Mouse (Mus musculus) G1E-ER4 (cell line): Measurements from ENCODE around the gene Sf3a3. TPM values are rescaled to one million over a fixed set of nuclear protein-coding genes. Genes with fewer than 3 reads are reported as not detected.

ENCODE experiments used
- GATA1 ChIP-seq: IDR thresholded peaks from one replicate; pipeline ENCODE4 v1.8.0; 2012; ENCODE audit warnings: low read length, inconsistent platforms
- polyA plus RNA-seq: library from polyadenylated mRNA; stranded (reverse); fragments of >175 nt; gene quantifications from 2 replicates; pipeline ENCODE4 v1.2.3, GENCODE M21; 2012

Gene Sf3a3
- polyA plus RNA-seq, result 56.8 and 79.8 TPM in 2 replicates

DNA sequence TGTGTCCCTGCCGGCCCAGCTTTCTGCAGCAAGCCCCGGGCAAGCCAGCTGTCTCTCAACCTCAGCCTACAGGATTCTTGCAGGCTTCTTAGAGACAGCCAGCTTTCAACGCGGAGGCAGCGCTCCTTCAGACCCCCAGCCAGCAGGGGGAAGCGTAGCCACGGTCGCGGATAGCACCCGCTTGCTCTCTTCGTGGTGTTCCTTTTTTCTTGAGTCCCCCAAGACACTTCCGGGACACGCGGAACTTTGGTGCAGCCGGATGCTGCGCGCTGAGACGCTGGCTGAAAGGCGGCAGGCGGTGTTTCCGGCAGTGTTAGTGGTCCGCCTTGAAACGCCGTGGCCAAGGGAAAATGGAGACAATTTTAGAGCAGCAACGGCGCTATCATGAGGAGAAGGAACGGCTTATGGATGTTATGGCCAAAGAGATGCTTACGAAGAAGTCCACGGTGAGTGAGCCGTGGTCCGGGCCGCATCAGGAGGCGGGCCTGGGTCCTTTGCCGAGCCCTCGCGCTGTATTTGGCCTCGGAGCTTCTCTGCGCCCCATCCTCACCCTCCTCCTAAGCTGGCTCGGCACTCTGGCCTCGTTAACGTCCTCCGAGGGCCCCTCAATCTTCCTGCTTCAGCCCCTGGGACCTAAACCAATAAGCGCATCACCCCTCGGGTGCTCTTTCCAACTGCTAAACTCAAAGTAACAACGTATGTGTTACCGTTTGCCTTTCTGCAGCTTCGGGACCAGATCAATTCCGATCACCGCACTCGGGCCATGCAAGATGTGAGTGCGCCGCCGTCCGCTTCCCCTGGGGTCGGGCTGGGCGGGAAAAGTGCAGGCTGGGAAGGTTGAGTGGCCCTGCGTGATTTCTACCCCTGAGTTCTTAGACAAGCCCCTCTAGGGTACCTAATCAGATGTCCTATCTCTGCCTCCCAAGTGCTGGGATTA, at the start of gene Sf3a3:
Gene Sf3a3, plus strand, starts transcription at position 232 of the 937 bp plus-strand sequence.
- TF ChIP-seq GATA1, result no peak

- TF ChIP-seq GATA1, result no peak
Observed at GRCm38 (mm10) chr4:124667476-124668033, 47.0 kb upstream of the Sf3a3 start.

DNA sequence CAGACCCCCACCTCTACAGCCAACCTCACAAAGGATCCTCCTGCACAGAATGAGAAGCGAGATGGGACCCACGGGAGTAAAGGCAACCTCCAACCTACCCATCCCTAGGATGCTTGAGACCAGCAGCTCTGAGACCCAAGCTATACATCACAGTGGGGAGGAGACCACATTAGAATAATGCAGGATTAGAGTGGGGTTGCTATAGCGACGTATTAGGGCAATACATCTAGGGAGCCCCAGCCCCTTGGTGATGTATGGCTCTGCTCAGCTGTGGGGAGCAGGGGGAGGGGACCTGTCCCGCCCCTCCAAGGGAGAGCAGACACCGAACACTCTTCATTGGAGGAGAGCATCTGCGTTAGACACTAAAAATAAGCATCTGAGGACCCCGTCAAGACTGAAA, 46.5 kb upstream of the Sf3a3 start:
- TF ChIP-seq GATA1, result no peak

DNA sequence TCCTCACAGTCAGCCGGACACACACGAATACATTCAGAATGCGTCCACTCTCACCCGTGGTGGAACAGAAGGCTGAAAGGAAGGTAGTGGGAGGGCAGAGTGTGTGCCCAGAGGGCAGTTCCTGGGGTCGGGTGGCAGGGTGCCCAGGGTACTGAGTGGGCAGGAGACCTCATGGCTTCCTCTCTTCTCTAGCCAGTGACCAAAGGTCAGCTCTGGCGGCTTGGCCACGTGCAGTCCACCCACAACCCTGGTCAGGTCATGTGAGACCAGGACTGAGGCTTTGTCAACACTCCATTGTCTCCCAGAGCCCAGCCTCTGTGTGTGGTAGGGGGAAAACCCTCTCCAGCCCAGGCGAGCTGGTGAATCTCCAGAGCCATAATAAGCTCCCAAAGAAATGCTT, 44.3 kb upstream of the Sf3a3 start:
- no peak for TF ChIP-seq GATA1

- TF ChIP-seq GATA1, result no peak
Observed at GRCm38 (mm10) chr4:124671583-124671982, 43.0 kb upstream of the Sf3a3 start.

GRCm38 (mm10) chr4:124672347-124673320, 41.9 kb upstream of the Sf3a3 start:
- no peak for TF ChIP-seq GATA1

DNA sequence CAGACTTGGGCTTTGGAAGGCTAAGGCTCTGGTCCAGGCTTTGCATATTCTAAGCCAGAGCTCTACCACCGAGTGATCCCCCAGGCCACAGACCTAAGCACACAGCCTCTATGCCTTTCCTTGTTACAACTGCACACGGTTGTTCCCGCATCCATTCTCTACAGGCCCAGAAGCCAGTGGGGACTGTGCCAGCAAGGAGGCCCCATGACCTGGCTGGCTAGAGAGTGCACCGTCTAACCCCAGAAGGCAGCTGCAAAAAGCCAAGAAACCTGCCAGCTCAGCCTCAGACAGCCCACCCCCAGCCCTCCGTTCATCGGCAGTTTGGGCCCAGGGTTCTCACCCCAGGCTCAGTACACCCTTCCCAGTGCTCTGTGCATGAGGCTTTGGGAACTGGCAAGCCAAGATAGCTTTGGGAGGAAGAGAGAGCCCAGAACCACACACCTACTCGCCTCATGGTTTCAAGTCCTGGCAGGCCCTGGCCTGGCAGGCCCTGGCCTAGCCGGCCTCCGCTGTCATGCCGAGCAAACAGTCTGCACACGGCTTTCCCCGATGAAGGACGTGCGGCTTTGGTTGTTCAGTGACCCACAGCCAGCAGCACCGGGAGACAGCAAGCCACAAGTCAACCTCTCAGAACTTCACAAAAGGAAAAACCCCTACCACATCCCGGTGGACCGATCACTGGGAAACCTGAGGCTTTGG, 40.1 kb upstream of the Sf3a3 start:
- TF ChIP-seq GATA1, result no peak

GRCm38 (mm10) chr4:124675037-124675436, 39.5 kb upstream of the Sf3a3 start:
- TF ChIP-seq GATA1, result no peak

DNA sequence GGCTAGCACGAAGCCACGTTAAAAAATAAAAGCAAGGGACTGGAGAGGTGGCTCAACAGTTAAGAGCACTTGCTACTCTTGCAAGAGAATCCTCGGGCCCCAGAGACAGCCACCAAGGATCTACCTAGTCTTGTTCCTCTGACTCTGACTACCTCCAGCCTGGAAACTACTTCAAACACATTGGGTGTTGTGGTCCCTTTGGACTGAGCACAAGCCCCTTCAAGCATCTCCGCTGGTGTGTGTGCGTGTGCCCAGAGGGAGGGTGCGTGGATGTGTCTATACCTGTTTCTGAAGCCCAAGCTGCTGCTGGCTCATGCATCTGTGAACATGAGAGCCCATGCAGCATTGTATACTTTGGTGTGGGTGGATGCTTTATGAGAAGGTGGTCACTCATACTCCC, 38.6 kb upstream of the Sf3a3 start:
- TF ChIP-seq GATA1, result no peak

DNA sequence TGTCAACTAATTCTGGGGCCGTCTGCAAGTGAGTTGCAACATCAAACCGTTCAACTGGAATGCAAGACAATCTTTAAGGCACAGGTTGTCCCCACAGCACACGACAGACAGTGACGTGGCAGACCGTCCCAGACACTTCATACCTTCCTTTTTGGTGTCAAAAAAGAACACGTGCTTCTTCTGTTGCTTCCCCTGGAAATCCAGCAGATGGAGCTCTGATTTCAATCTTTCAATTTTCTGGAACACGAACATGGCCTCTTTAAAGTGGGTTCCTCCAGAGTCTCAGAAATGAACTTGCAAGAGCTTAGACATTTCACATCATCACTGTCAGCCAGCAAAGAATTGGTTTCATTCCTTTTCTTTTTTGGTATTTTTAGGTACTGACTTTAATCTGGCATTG, 32.3 kb upstream of the Sf3a3 start:
- no peak for TF ChIP-seq GATA1

- TF ChIP-seq GATA1, result no peak
Observed at GRCm38 (mm10) chr4:124683474-124683873, 31.1 kb upstream of the Sf3a3 start.

- TF ChIP-seq GATA1, result no peak
Observed at GRCm38 (mm10) chr4:124685004-124685403, 29.6 kb upstream of the Sf3a3 start.

DNA sequence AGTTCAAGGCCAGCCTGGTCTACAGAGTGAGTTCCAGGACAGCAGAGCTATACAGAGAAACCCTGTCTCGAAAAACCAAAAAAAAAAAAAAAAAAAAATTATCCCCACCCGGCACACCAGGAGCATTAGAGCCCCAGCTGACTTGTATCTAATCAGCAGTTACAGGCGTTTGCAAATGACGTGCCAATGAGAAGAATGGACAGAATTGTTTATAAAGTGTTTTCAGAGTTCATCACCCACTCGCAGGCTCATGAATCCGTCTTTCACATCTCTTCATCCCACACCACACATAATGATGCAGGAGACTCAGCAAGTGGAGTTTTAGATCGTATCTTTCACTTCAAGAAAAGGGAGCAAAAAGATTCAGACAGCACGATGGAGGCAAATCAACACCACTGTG, 29.1 kb upstream of the Sf3a3 start:
- TF ChIP-seq GATA1, result no peak

DNA sequence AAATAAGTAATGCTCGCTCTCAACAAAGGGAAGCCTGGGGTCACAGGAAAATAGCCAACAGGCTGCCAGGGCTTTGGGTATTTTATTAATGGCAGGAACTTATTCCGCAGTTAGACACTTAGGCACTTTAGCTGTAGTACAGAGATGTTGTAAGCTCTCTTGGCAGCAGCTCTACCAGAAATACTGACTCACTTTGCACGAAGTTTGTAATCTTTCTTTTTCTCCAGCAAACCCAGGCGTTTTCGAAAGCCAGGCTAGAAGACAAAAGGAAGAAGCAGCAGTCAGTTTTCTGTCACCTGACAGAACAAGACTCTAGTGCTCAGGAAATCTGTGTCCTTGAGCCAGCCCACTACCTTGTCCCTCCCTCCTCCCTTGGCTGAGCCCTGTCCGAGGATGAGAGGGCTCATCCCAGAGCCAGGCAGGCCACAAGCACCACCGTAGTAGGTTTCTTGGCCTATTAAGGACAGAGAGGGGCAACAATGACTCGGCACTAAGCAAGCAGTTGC, 28.6 kb upstream of the Sf3a3 start:
- TF ChIP-seq GATA1, result no peak

DNA sequence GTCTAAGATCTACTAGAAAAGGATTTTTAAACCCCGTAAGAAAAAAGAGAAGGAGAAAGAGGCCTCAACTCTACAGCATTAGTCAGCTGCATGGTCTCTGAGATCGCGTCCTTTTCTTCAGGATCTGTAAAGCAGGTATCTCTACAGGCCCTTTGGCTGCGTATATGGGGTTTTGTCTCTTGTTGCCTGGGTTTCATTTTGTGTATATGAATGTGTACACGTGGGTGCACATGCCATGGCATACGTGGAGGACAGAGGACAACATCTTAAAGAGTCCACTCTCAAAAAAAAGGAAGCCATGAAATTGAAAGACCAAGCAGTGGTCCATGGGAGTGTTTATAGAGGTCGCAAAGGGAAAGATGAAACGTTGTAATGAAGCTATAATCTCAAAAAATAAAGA, 23.1 kb upstream of the Sf3a3 start:
- TF ChIP-seq GATA1, result no peak
